Mouse (Mus musculus) gastrocnemius, postnatal 14 days (tissue): ENCODE data around the gene Sult2a1. TPM values are rescaled to one million over a fixed set of nuclear protein-coding genes. Genes with fewer than 3 reads are reported as not detected.
"Not testable (repeated sequence)": the region's sequence is repeated elsewhere in the genome, so short reads cannot be mapped to it uniquely, and the experiment has no call there.

Experiments used
- DNase-seq: peaks from one replicate; pipeline ENCODE4 v3.0.0; 2021; ENCODE audit warnings: mixed read lengths
- intact Hi-C: fragments of 180-260 bp; cut with DNase I; formaldehyde crosslinking; loops from one replicate; pipeline ENCODE4 v1.15.1; 2025; ENCODE audit warnings: low total_unique reads
- long read RNA-seq, 2 experiments: library from polyadenylated mRNA; stranded (forward); transcript quantifications; one replicate each; pipeline ENCODE4 v2.0.0; 2021
- total RNA-seq, 2 experiments: library from RNA; stranded (reverse); gene quantifications; 2 replicates each; pipeline ENCODE4 v1.2.3; 2021

The Sult2a1 gene
- total RNA-seq = not detected
- long read RNA-seq, experiment 1 = 0 reads
- long read RNA-seq, experiment 2 = 0 reads

- DNase-seq, intact Hi-C loops: not testable (repeated sequence)
These were observed at the start of gene Sult2a1 for GRCm38 (mm10) chr7:13837309-13837708. Sult2a1 (minus strand) TSS chr7:13837409.

- DNase-seq = no peak
- intact Hi-C loops = no loop called here
These were observed 23.3 kb downstream of the Sult2a1 start for GRCm38 (mm10) chr7:13813913-13814312.

Other genes with a start within 250 kb of the Sult2a1 start
- gene Sult2a5, start 213.4 kb downstream of the Sult2a1 start, total RNA-seq = not detected
- not detected for gene Sult2a2, start 103.9 kb downstream of the Sult2a1 start, total RNA-seq
- not detected for gene Sult2a4, start 152.2 kb upstream of the Sult2a1 start, total RNA-seq